7 mouse cellular contexts compared by ENCODE assay signal in genomic region chr12:102282126-102282525, GRCm38 (mm10). TPM values are rescaled to one million over a fixed set of nuclear protein-coding genes. Genes with fewer than 3 reads are reported as not detected.
DNase-seq lines count a peak whose midpoint lies in the region; ATAC-seq lines count a peak whose summit lies in the region.

No protein-coding gene starts in this region.

- no peaks in the 10 kb centered on the region for H3K36me3 ChIP-seq in kidney, embryonic 15.5 days
- H3K36me3 ChIP-seq in megakaryocyte, embryonic 14.5 days (replicated peaks; ENCODE audit: low read length) = peaks cover 38% of the 10 kb centered on the region

- DNase-seq in kidney, adult 9 months = no peak
- DNase-seq in cerebellum, adult 11 months = no peak
- no peak for DNase-seq in embryo, embryonic 10.5 days (ENCODE audit: low spot score)

- no peaks in the 10 kb centered on the region for H3K9me3 ChIP-seq in kidney, embryonic 15.5 days (replicated peaks)
- peaks cover 16% of the 10 kb centered on the region for H3K9me3 ChIP-seq in megakaryocyte, embryonic 14.5 days

- H3K4me3 ChIP-seq in kidney, embryonic 15.5 days (replicated peaks) = no peak overlapping the region
- peak overlapping the region; percentile 97 for H3K4me3 ChIP-seq in megakaryocyte, embryonic 14.5 days (replicated peaks)

- H3K9ac ChIP-seq in kidney, embryonic 15.5 days = no peak overlapping the region

- H3K27ac ChIP-seq in kidney, embryonic 15.5 days = no peak overlapping the region

- ATAC-seq in kidney, embryonic 15.5 days (replicated peaks; ENCODE audit: low FRiP score) = no peak
- peak; percentile 66 for ATAC-seq in common myeloid progenitor, adult 5-6 weeks (replicated peaks; ENCODE audit: low read depth, poor library complexity, severe bottlenecking)
- ATAC-seq in hematopoietic stem cell, adult 5-6 weeks (replicated peaks in 1 of 2; ENCODE audit: insufficient read depth in 1 of 2, low FRiP score in 2 of 2, low TSS enrichment in 1 of 2, low read depth in 1 of 2, poor library complexity in 2 of 2, severe bottlenecking in 2 of 2) = peak; percentile 38 to 63; a peak in 3 of 4 replicates

- WGBS in kidney, embryonic 15.5 days = 71% methylated on average over 2 of the region's 2 CpGs

- H3K4me1 ChIP-seq in kidney, embryonic 15.5 days = peaks cover 42% of the 10 kb centered on the region
- H3K4me1 ChIP-seq in megakaryocyte, embryonic 14.5 days = peaks cover 53% of the 10 kb centered on the region

- H3K27me3 ChIP-seq in kidney, embryonic 15.5 days = no peaks in the 10 kb centered on the region
- H3K27me3 ChIP-seq in megakaryocyte, embryonic 14.5 days (replicated peaks) = peaks cover 4% of the 10 kb centered on the region

- peak overlapping the region; percentile 97 for H3K4me2 ChIP-seq in kidney, embryonic 15.5 days

RNA-seq across cellular contexts. Expression of gene Rin3, which starts 0.7 kb away (rescaled TPM):
- polyA plus RNA-seq in kidney, embryonic 15.5 days (2015; fragmentation: Nextera tagmentation; extraction: Ambion mirVana) = 10.0 and 10.5 TPM in 2 replicates
- total RNA-seq in common myeloid progenitor, adult 5-6 weeks (2017) = 44.7 and 86.3 TPM in 2 replicates
- 41.8 and 63.7 TPM in 2 replicates for total RNA-seq in hematopoietic stem cell, adult 5-6 weeks (2017)
- 117 and 151 TPM in 2 replicates for polyA plus RNA-seq in megakaryocyte, embryonic 14.5 days (2012; ENCODE audit: insufficient read depth, low replicate concordance)
